Mouse (Mus musculus): ENCODE results near the gene Fezf2.

GRCm38 (mm10) chr14:12375451-12375850 lies 27.5 kb upstream of the Fezf2 start:
- TF ChIP-seq CTCF (IDR thresholded peaks at IDR 0.05; ENCODE audit: low read depth) = no peak
- TF ChIP-seq EP300 (IDR thresholded peaks at IDR 0.05; ENCODE audit: low read depth) = no peak
